Mouse (Mus musculus) C2C12 (cell line): Measurements from ENCODE around the gene Ankrd13b.

Source experiments
- CEBPB ChIP-seq: IDR thresholded peaks from one replicate; pipeline ENCODE4 v1.6.1; 2011; ENCODE audit warnings: low read depth, mild to moderate bottlenecking, control low read depth, moderate library complexity
- CTCF ChIP-seq: IDR thresholded peaks from one replicate; pipeline ENCODE4 v1.5.1; 2011; ENCODE audit not compliant: control insufficient read depth, insufficient read depth, insufficient read length
- FOSL1 ChIP-seq: IDR thresholded peaks from one replicate; pipeline ENCODE4 v1.8.0; 2011; ENCODE audit warnings: mild to moderate bottlenecking, low read length; ENCODE audit not compliant: poor library complexity, insufficient read depth, severe bottlenecking
- MAX ChIP-seq: IDR thresholded peaks from one replicate; pipeline ENCODE4 v1.6.1; 2011; ENCODE audit warnings: mild to moderate bottlenecking, control low read depth

- TF ChIP-seq CTCF = no peak
- TF ChIP-seq MAX = no peak
- no peak for TF ChIP-seq CEBPB
- no peak for TF ChIP-seq FOSL1
Observed at GRCm38 (mm10) chr11:77485229-77485628, 4.2 kb downstream of the Ankrd13b start.
